Mouse (Mus musculus): ENCODE data around the gene Atad5. TPM values are rescaled to one million over a fixed set of nuclear protein-coding genes. Genes with fewer than 3 reads are reported as not detected.

The Atad5 gene
- total RNA-seq, 2 experiments from 2014 or later = 8.2 to 8.8 TPM

- no peak for DNase-seq
Measured at GRCm38 (mm10) chr11:80151541-80151940, 62.3 kb downstream of the Atad5 start.

- no peak for DNase-seq
Measured at GRCm38 (mm10) chr11:80152376-80152775, 63.2 kb downstream of the Atad5 start.

- DNase-seq = peak; percentile 92
Measured at GRCm38 (mm10) chr11:80153857-80154495, 64.8 kb downstream of the Atad5 start, which contains the start of gene Adap2. TSS of gene Adap2 (plus strand) at chr11:80154105.

GRCm38 (mm10) chr11:80154501-80154900, 65.3 kb downstream of the Atad5 start:
- DNase-seq = no peak

GRCm38 (mm10) chr11:80155541-80155940, 66.3 kb downstream of the Atad5 start:
- no peak for DNase-seq

GRCm38 (mm10) chr11:80155961-80156360, 66.8 kb downstream of the Atad5 start:
- no peak for DNase-seq

- no peak for DNase-seq
Measured at GRCm38 (mm10) chr11:80156841-80157240, 67.6 kb downstream of the Atad5 start.

GRCm38 (mm10) chr11:80159018-80159417, 69.8 kb downstream of the Atad5 start:
- no peak for DNase-seq

- no peak for DNase-seq
Measured at GRCm38 (mm10) chr11:80161041-80161440, 71.8 kb downstream of the Atad5 start.

GRCm38 (mm10) chr11:80163362-80164116, 74.3 kb downstream of the Atad5 start:
- DNase-seq = no peak

- DNase-seq = no peak
Measured at GRCm38 (mm10) chr11:80164224-80164623, 75.0 kb downstream of the Atad5 start.

- no peak for DNase-seq
Measured at GRCm38 (mm10) chr11:80168121-80168520, 78.9 kb downstream of the Atad5 start.

GRCm38 (mm10) chr11:80168611-80169249, 79.5 kb downstream of the Atad5 start:
- DNase-seq = no peak

- DNase-seq = no peak
Measured at GRCm38 (mm10) chr11:80169629-80170028, 80.4 kb downstream of the Atad5 start.

- DNase-seq = no peak
Measured at GRCm38 (mm10) chr11:80170351-80170750, 81.2 kb downstream of the Atad5 start.

GRCm38 (mm10) chr11:80171884-80172283, 82.7 kb downstream of the Atad5 start:
- DNase-seq = no peak

GRCm38 (mm10) chr11:80173963-80174670, 84.9 kb downstream of the Atad5 start:
- no peak for DNase-seq

GRCm38 (mm10) chr11:80176911-80177895, 88.0 kb downstream of the Atad5 start:
- DNase-seq = no peak

- DNase-seq = no peak
Measured at GRCm38 (mm10) chr11:80178316-80178715, 89.1 kb downstream of the Atad5 start.

GRCm38 (mm10) chr11:80181021-80181749, 92.0 kb downstream of the Atad5 start:
- DNase-seq = no peak
